Mouse (Mus musculus) lung, embryonic 15.5 days (tissue): ENCODE measurements around the gene Naa80. TPM values are rescaled to one million over a fixed set of nuclear protein-coding genes. Genes with fewer than 3 reads are reported as not detected.

ENCODE experiments used
- ATAC-seq: fragments of 200-750 bp; cut with Nextera tagmentation; 2 replicates; pipeline ENCODE4 v1.8.0; 2017; ENCODE audit warnings: moderate number of reproducible peaks, borderline replicate concordance; ENCODE audit not compliant: low FRiP score, low TSS enrichment; ENCODE audit errors: extremely low read depth
- H3K27ac ChIP-seq: fragments of 300-500 bp; sonication (generic); 2 replicates; pipeline ENCODE4 v1.5.1; 2015; ENCODE audit warnings: moderate library complexity, mild to moderate bottlenecking, inconsistent platforms
- H3K27me3 ChIP-seq: fragments of 300-500 bp; sonication (generic); 2 replicates; pipeline ENCODE4 v1.6.1; 2015; ENCODE audit warnings: inconsistent platforms
- H3K36me3 ChIP-seq: fragments of 300-500 bp; sonication (generic); 2 replicates; pipeline ENCODE4 v1.6.1; 2015; ENCODE audit warnings: inconsistent platforms
- H3K4me1 ChIP-seq: fragments of 300-500 bp; sonication (generic); 2 replicates; pipeline ENCODE4 v1.6.1; 2015; ENCODE audit warnings: inconsistent platforms
- H3K4me2 ChIP-seq: fragments of 300-500 bp; sonication (generic); 2 replicates; pipeline ENCODE4 v1.6.1; 2015; ENCODE audit warnings: inconsistent platforms, mild to moderate bottlenecking, moderate library complexity
- H3K4me3 ChIP-seq: fragments of 300-500 bp; sonication (generic); 2 replicates; pipeline ENCODE4 v1.5.1; 2015; ENCODE audit warnings: mild to moderate bottlenecking, inconsistent platforms
- H3K9ac ChIP-seq: fragments of 300-500 bp; sonication (generic); 2 replicates; pipeline ENCODE4 v1.6.1; 2015; ENCODE audit warnings: inconsistent platforms
- H3K9me3 ChIP-seq: fragments of 300-500 bp; sonication (generic); 2 replicates; pipeline ENCODE4 v1.6.1; 2016; ENCODE audit warnings: inconsistent platforms
- WGBS: fragments of 180-500 bp; shearing (Covaris S2); methylation state at CpG from one replicate; pipeline ENCODE4 v1.1.7; 2015; 5-methylcytosine and 5-hydroxymethylcytosine counted together
- polyA plus RNA-seq: library from polyadenylated mRNA; unstranded; fragments of >200 nt; fragmentation: Nextera tagmentation; extraction: Ambion mirVana; gene quantifications from 2 replicates; pipeline ENCODE4 v1.2.1, GENCODE M21; 2015

The Naa80 gene
- polyA plus RNA-seq, 1 experiment from 2014 or later: 18.2 TPM

- Histone ChIP-seq H3K4me2 (peak within 1 kb of the TSS; percentile 61), H3K9me3 (no peaks in the 10 kb centered on the region), H3K27ac (peak within 1 kb of the TSS; percentile 74), H3K4me3 (peak within 1 kb of the TSS; percentile 40), H3K27me3 (no peaks in the 10 kb centered on the region), H3K9ac (peak within 1 kb of the TSS; percentile 42), H3K4me1 (peaks cover 44% of the 10 kb centered on the region), H3K36me3 (peaks cover 27% of the 10 kb centered on the region)
- peak; percentile 73 for ATAC-seq
- WGBS: 14% methylated on average over 16 of the region's 16 CpGs
Observed at GRCm38 (mm10) chr9:107576357-107577107, 2.2 kb upstream of the Naa80 start, which contains the start of gene Hyal1. Gene Hyal1 (plus strand): TSS chr9:107576927.

- Histone ChIP-seq H3K9me3 (no peaks in the 10 kb centered on the region), H3K4me1 (peaks cover 56% of the 10 kb centered on the region)
- no peak for ATAC-seq
Observed at GRCm38 (mm10) chr9:107577871-107578270, 816 bp upstream of the Naa80 start.

GRCm38 (mm10) chr9:107579023-107579900 is 575 bp downstream of the Naa80 start:
- H3K27me3 ChIP-seq: no peaks in the 10 kb centered on the region
- 88% methylated on average over 14 of the region's 14 CpGs for whole genome bisulfite sequencing
- H3K9me3 ChIP-seq: no peaks in the 10 kb centered on the region
- H3K36me3 ChIP-seq: peaks cover 18% of the 10 kb centered on the region
- H3K27ac ChIP-seq: peak overlapping the region; percentile 97
- ATAC-seq: no peak
- no peak overlapping the region for H3K4me3 ChIP-seq
- H3K4me1 ChIP-seq: peaks cover 57% of the 10 kb centered on the region
- H3K4me2 ChIP-seq: peak overlapping the region; percentile 87; the same call in 1 of the 2 replicates
- H3K9ac ChIP-seq: no peak overlapping the region

More at GRCm38 (mm10) chr9:107577871-107578270, 816 bp upstream of the Naa80 start:
- Histone ChIP-seq H3K9ac (no peak overlapping the region), H3K4me2 (no peak overlapping the region), H3K27me3 (no peaks in the 10 kb centered on the region), H3K36me3 (peaks cover 17% of the 10 kb centered on the region), H3K27ac (no peak overlapping the region), H3K4me3 (no peak overlapping the region)
- 88% methylated on average over 10 of the region's 10 CpGs for WGBS

- Histone ChIP-seq H3K9ac (peak within 1 kb of the TSS; percentile 67), H3K4me1 (peaks cover 53% of the 10 kb centered on the region), H3K36me3 (peaks cover 13% of the 10 kb centered on the region), H3K27me3 (no peaks in the 10 kb centered on the region), H3K4me3 (peak within 1 kb of the TSS; percentile 60), H3K27ac (peak within 1 kb of the TSS; percentile 97), H3K9me3 (no peaks in the 10 kb centered on the region), H3K4me2 (peak within 1 kb of the TSS; percentile 87)
- ATAC-seq: peak; percentile 75
- under 1% methylated on average over 32 of the region's 32 CpGs for WGBS
Observed at GRCm38 (mm10) chr9:107580501-107581317, 2.0 kb downstream of the Naa80 start, which contains the start of gene Hyal3. Gene Hyal3 (plus strand): TSS chr9:107580818.

- Histone ChIP-seq H3K4me1 (peaks cover 45% of the 10 kb centered on the region), H3K9ac (peak overlapping the region; percentile 67), H3K27me3 (no peaks in the 10 kb centered on the region), H3K4me2 (peak overlapping the region; percentile 87), H3K27ac (peak overlapping the region; percentile 97), H3K9me3 (no peaks in the 10 kb centered on the region), H3K36me3 (peaks cover 13% of the 10 kb centered on the region), H3K4me3 (peak overlapping the region; percentile 60)
- WGBS: 63% methylated on average over 4 of the region's 4 CpGs
- no peak for ATAC-seq
Observed at GRCm38 (mm10) chr9:107581584-107581983, 2.9 kb downstream of the Naa80 start.

- peak overlapping the region; percentile 87; the same call in 1 of the 2 replicates for H3K4me2 ChIP-seq
- H3K27me3 ChIP-seq: no peaks in the 10 kb centered on the region
- H3K4me3 ChIP-seq: no peak overlapping the region
- H3K9me3 ChIP-seq: no peaks in the 10 kb centered on the region
- peaks cover 38% of the 10 kb centered on the region for H3K4me1 ChIP-seq
- H3K27ac ChIP-seq: no peak overlapping the region
- H3K9ac ChIP-seq: no peak overlapping the region
- ATAC-seq: no peak
- peaks cover 13% of the 10 kb centered on the region for H3K36me3 ChIP-seq
- 89% methylated on average over 7 of the region's 7 CpGs for WGBS
Observed at GRCm38 (mm10) chr9:107582509-107583062, 3.9 kb downstream of the Naa80 start.

- H3K36me3 ChIP-seq: peaks cover 13% of the 10 kb centered on the region
- 91% methylated on average over 14 of the region's 14 CpGs for WGBS
- H3K27ac ChIP-seq: no peak overlapping the region
- H3K9ac ChIP-seq: no peak overlapping the region
- ATAC-seq: no peak
- no peaks in the 10 kb centered on the region for H3K9me3 ChIP-seq
- H3K4me2 ChIP-seq: no peak overlapping the region
- peaks cover 36% of the 10 kb centered on the region for H3K4me1 ChIP-seq
- H3K4me3 ChIP-seq: no peak overlapping the region
- no peaks in the 10 kb centered on the region for H3K27me3 ChIP-seq
Observed at GRCm38 (mm10) chr9:107583174-107583573, 4.5 kb downstream of the Naa80 start.

- Histone ChIP-seq H3K27ac (no peak overlapping the region), H3K4me1 (peaks cover 39% of the 10 kb centered on the region), H3K36me3 (peaks cover 31% of the 10 kb centered on the region), H3K4me2 (no peak overlapping the region), H3K4me3 (no peak overlapping the region), H3K9me3 (no peaks in the 10 kb centered on the region), H3K27me3 (no peaks in the 10 kb centered on the region), H3K9ac (no peak overlapping the region)
- no peak for ATAC-seq
- 85% methylated on average over 5 of the region's 5 CpGs for WGBS
Observed at GRCm38 (mm10) chr9:107586504-107586903, 7.8 kb downstream of the Naa80 start.

- peak within 1 kb of the TSS; percentile 79 for H3K4me3 ChIP-seq
- H3K4me1 ChIP-seq: peaks cover 32% of the 10 kb centered on the region
- H3K27ac ChIP-seq: peak within 1 kb of the TSS; percentile 41; the same call in 1 of the 2 replicates
- peak; percentile 97 for ATAC-seq
- H3K27me3 ChIP-seq: no peaks in the 10 kb centered on the region
- WGBS: 11% methylated on average over 46 of the region's 46 CpGs
- no peaks in the 10 kb centered on the region for H3K9me3 ChIP-seq
- peak within 1 kb of the TSS; percentile 79 for H3K4me2 ChIP-seq
- peak within 1 kb of the TSS; percentile 64 for H3K9ac ChIP-seq
- H3K36me3 ChIP-seq: peaks cover 38% of the 10 kb centered on the region
Observed at GRCm38 (mm10) chr9:107586974-107587832, 8.5 kb downstream of the Naa80 start, which contains the start of gene Ifrd2. Gene Ifrd2 (plus strand): TSS chr9:107587642.
